Mouse (Mus musculus) intestine, embryonic 15.5 days (tissue): ENCODE results near the gene Tex10. TPM values are rescaled to one million over a fixed set of nuclear protein-coding genes. Genes with fewer than 3 reads are reported as not detected.

Source experiments
- ATAC-seq: fragments of 200-750 bp; cut with Nextera tagmentation; 2 replicates; pipeline ENCODE4 v1.8.0; 2017; ENCODE audit warnings: moderate TSS enrichment, moderate library complexity
- H3K27ac ChIP-seq: fragments of 300-500 bp; sonication (generic); 2 replicates; pipeline ENCODE4 v1.5.1; 2015; ENCODE audit warnings: mild to moderate bottlenecking, inconsistent platforms
- H3K27me3 ChIP-seq: fragments of 300-500 bp; sonication (generic); replicated peaks from 2 replicates; pipeline ENCODE4 v1.6.1; 2015; ENCODE audit warnings: inconsistent platforms
- H3K36me3 ChIP-seq: fragments of 300-500 bp; sonication (generic); 2 replicates; pipeline ENCODE4 v1.6.1; 2015; ENCODE audit warnings: inconsistent platforms
- H3K4me1 ChIP-seq: fragments of 300-500 bp; sonication (generic); replicated peaks from 2 replicates; pipeline ENCODE4 v1.6.1; 2015; ENCODE audit warnings: inconsistent platforms
- H3K4me2 ChIP-seq: fragments of 300-500 bp; sonication (generic); replicated peaks from 2 replicates; pipeline ENCODE4 v1.6.1; 2015; ENCODE audit warnings: mild to moderate bottlenecking, inconsistent platforms
- H3K4me3 ChIP-seq: fragments of 300-500 bp; sonication (generic); replicated peaks from 2 replicates; pipeline ENCODE4 v1.5.1; 2015; ENCODE audit warnings: inconsistent platforms
- H3K9ac ChIP-seq: fragments of 300-500 bp; sonication (generic); 2 replicates; pipeline ENCODE4 v1.6.1; 2015; ENCODE audit warnings: inconsistent platforms
- H3K9me3 ChIP-seq: fragments of 300-500 bp; sonication (generic); 2 replicates; pipeline ENCODE4 v1.6.1; 2016; ENCODE audit warnings: inconsistent platforms
- WGBS: fragments of 180-500 bp; shearing (Covaris S2); methylation state at CpG from one replicate; pipeline ENCODE4 v1.1.7; 2015; 5-methylcytosine and 5-hydroxymethylcytosine counted together
- polyA plus RNA-seq: library from polyadenylated mRNA; unstranded; fragments of >200 nt; fragmentation: Nextera tagmentation; extraction: Ambion mirVana; gene quantifications from 2 replicates; pipeline ENCODE4 v1.2.1, GENCODE M21; 2015

The Tex10 gene
- polyA plus RNA-seq, 1 experiment from 2014 or later, result 50.5 TPM

GRCm38 (mm10) chr4:48380940-48381339 is 92.3 kb downstream of the Tex10 start:
- WGBS, result 0% methylated on average over 2 of the region's 2 CpGs
- ATAC-seq, result no peak

More at GRCm38 (mm10) chr4:48380940-48381339, 92.3 kb downstream of the Tex10 start:
- Histone ChIP-seq H3K4me1 (no peaks in the 10 kb centered on the region), H3K9me3 (no peaks in the 10 kb centered on the region), H3K4me2 (no peak overlapping the region), H3K9ac (no peak overlapping the region), H3K27ac (no peak overlapping the region), H3K27me3 (no peaks in the 10 kb centered on the region), H3K36me3 (no peaks in the 10 kb centered on the region), H3K4me3 (no peak overlapping the region)

Other genes with a start within 250 kb of the Tex10 start
- 99.6 and 110 TPM in 2 replicates for gene Erp44, start 193.9 kb downstream of the Tex10 start, polyA plus RNA-seq
- gene Invs, start 193.7 kb downstream of the Tex10 start, polyA plus RNA-seq, result 6.6 and 6.8 TPM in 2 replicates
- 16.9 and 19.8 TPM in 2 replicates for gene Msantd3, start 66.5 kb upstream of the Tex10 start, polyA plus RNA-seq
- gene Tmeff1, start 111.7 kb upstream of the Tex10 start, polyA plus RNA-seq, result 37.4 and 45.4 TPM in 2 replicates
- 0.35 and 0.39 TPM in 2 replicates for gene Cavin4, start 190.1 kb upstream of the Tex10 start, polyA plus RNA-seq